Mouse (Mus musculus): ENCODE measurements around the gene Mphosph9.

DNA sequence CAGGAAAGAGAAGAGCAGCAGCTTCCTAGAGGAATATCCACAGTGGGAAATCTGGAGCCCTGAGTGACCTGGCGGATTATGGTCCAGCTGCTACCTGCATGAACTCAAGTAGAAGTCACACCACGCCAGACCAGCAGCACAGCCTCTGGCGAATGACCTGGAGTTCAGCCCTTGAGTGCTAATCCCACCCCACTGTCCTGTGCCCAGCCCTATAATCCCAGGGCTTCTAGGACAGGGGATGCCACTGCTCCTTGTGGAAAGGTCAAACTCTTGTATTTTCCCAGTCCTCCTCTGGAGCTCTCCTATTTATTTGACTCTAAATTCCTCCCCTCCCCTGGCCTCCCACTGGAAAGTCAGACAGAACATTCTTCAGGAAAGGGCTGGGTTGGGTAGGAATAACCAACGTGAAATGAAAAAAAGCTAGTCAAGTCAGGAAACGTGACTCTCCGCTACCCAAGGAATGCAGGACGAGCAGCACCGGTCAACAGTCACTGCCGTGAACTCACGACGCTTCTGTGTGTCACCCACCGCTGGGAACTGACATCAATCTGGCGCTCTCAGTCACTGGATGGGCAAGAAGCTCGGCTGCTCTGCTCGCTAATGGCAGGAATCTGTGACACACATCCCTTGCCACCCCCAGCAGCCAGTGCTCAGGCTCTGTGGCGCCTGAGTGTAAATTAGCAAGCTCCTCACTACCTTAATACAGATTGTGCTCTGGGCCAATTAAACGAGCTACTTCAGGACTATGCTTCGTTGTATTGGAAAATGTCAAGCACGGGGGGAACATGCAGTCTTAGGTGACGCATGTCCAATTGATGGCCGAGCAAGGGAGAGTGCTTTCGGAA, 86.7 kb downstream of the Mphosph9 start:
- TF ChIP-seq POLR2A (IDR thresholded peaks at IDR 0.05; ENCODE audit: insufficient read depth, low read length) = no peak
- TF ChIP-seq CTCF (IDR thresholded peaks at IDR 0.05; ENCODE audit: low read depth, low read length) = no peak

Data from ES-Bruce4 (cell line).